Mouse (Mus musculus): ENCODE data around the gene Glyat. TPM values are rescaled to one million over a fixed set of nuclear protein-coding genes. Genes with fewer than 3 reads are reported as not detected.
"Not testable (repeated sequence)": the region's sequence is repeated elsewhere in the genome, so short reads cannot be mapped to it uniquely, and the experiment has no call there.

Gene Glyat
- polyA plus RNA-seq, 2 experiments: 0.04 TPM; not detected in 1

DNA sequence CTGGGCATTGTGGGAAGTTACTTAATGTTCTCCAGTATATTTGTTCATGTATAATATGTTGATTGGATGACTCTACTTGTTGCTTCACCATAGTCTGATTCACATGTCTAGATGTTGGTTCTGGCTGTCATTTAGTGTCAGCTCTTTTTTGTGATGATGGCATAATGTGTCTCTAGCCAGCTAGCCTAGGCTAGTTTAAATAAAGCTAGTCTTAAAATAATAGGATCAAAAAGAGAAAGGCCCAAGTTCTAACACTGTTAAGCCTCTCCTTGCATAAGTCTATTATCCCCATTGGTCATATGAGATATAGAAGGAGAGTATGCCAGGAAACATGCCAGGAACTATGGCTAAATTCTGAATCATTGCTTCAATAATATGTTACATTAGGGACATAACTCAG is 16.4 kb downstream of the Glyat start:
- Histone ChIP-seq H3K9me3 (ENCODE audit: control insufficient read depth, low read length) (no peaks in the 10 kb centered on the region), H3K27ac (replicated peaks; ENCODE audit: low read depth, low read length) (no peak overlapping the region), H3K4me3 (replicated peaks; ENCODE audit: low read length) (no peak overlapping the region), H3K9ac (ENCODE audit: low read depth, low read length, severe bottlenecking) (no peak overlapping the region), H3K4me2 (replicated peaks; ENCODE audit: low read depth, low read length, severe bottlenecking) (no peak overlapping the region), H3K36me3 (ENCODE audit: control insufficient read depth, insufficient read depth, low read length) (no peaks in the 10 kb centered on the region), H3K27me3 (ENCODE audit: control insufficient read depth, insufficient read depth, low read length) (no peaks in the 10 kb centered on the region), H3K4me1 (ENCODE audit: control insufficient read depth, insufficient read depth, low read length) (no peaks in the 10 kb centered on the region)
- TF ChIP-seq POLR2A (IDR thresholded peaks at IDR 0.05; ENCODE audit: borderline replicate concordance, extremely low read depth, insufficient read depth, insufficient read length): no peak
- no peak for ATAC-seq (ENCODE audit: low FRiP score, low read depth)
- DNase-seq (ENCODE audit: low spot score): no peak

DNA sequence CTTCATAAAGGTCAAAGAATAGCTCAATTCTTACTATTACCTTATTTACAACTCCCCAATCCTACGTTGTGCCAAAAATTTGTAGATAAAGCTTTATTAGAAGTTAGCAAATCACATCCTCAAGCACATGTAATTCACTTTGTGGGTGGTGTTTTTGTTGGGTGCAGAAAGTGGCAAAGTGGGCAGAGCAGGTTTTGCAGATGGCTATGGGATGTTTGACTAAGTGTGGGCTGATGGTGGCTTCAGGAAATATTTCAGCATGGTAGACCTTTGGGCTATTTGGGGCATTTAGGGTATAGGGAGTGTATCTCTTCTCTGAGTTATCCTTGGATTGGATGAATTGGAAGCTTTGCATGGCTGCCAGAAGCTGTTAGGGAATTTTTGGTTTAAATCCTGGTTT is 33.0 kb downstream of the Glyat start:
- no peak overlapping the region for H3K4me2 ChIP-seq (replicated peaks; ENCODE audit: low read depth, low read length, severe bottlenecking)
- H3K27me3 ChIP-seq (ENCODE audit: control insufficient read depth, insufficient read depth, low read length): no peaks in the 10 kb centered on the region
- H3K36me3 ChIP-seq (ENCODE audit: control insufficient read depth, insufficient read depth, low read length): no peaks in the 10 kb centered on the region
- no peak for DNase-seq (ENCODE audit: low spot score)
- no peak overlapping the region for H3K9ac ChIP-seq (ENCODE audit: low read depth, low read length, severe bottlenecking)
- 89% methylated on average over 1 of the region's 1 CpGs for WGBS
- no peaks in the 10 kb centered on the region for H3K4me1 ChIP-seq (ENCODE audit: control insufficient read depth, insufficient read depth, low read length)
- H3K27ac ChIP-seq (replicated peaks; ENCODE audit: low read depth, low read length): no peak overlapping the region
- no peak for ATAC-seq (ENCODE audit: low FRiP score, low read depth)
- no peaks in the 10 kb centered on the region for H3K9me3 ChIP-seq (ENCODE audit: control insufficient read depth, low read length)
- TF ChIP-seq POLR2A (IDR thresholded peaks at IDR 0.05; ENCODE audit: borderline replicate concordance, extremely low read depth, insufficient read depth, insufficient read length): no peak
- no peak overlapping the region for H3K4me3 ChIP-seq (replicated peaks; ENCODE audit: low read length)

DNA sequence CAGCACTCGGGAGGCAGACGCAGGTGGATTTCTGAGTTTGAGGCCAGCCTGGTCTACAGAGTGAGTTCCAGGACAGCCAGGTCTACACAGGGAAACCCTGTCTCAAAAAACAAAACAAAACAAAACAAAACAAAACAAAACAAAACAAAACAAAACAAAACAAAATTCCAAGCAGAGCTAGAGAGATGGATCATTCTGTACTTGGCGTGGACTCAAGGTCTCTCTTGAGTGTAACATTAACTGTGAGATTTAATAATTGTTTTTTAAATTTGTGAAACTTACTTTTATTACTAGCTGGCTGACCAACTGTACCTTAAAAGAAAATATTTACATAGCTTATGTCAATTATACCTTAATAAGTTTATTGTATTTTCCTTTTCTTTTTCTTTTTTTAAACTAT is 35.5 kb downstream of the Glyat start:
- not testable (repeated sequence) for H3K9me3 ChIP-seq (ENCODE audit: control insufficient read depth, low read length); H3K36me3 ChIP-seq (ENCODE audit: control insufficient read depth, insufficient read depth, low read length); H3K4me1 ChIP-seq (ENCODE audit: control insufficient read depth, insufficient read depth, low read length); DNase-seq (ENCODE audit: low spot score); H3K9ac ChIP-seq (ENCODE audit: low read depth, low read length, severe bottlenecking); H3K4me2 ChIP-seq (replicated peaks; ENCODE audit: low read depth, low read length, severe bottlenecking); H3K27me3 ChIP-seq (ENCODE audit: control insufficient read depth, insufficient read depth, low read length); ATAC-seq (ENCODE audit: low FRiP score, low read depth); H3K4me3 ChIP-seq (replicated peaks; ENCODE audit: low read length); H3K27ac ChIP-seq (replicated peaks; ENCODE audit: low read depth, low read length)
- 96% methylated on average over 3 of the region's 3 CpGs for WGBS

DNA sequence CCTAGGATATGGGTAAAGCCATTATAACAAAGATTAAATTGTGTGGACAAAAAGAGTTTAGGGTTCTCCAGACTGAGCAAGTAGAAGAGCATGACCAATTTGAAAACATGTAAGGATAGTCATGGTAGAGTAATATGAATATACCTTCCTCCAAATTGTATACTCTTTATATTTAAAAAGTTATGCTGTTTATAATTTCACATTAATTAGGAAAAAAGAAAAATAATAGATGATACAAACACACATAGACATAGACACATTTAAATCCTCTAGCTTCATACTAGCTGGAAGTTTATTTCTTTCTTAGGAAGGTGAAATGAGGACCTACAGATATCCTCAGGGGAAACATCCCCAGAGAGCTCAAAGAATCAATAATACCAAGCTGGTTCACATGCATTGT is 37.0 kb downstream of the Glyat start, which contains the start of gene Olfr1442:
Gene Olfr1442, plus strand, starts transcription at position 301 of the 400 bp plus-strand sequence.
- Histone ChIP-seq H3K27ac (replicated peaks; ENCODE audit: low read depth, low read length) (no peak within 1 kb of the TSS), H3K36me3 (ENCODE audit: control insufficient read depth, insufficient read depth, low read length) (no peaks in the 10 kb centered on the region), H3K27me3 (ENCODE audit: control insufficient read depth, insufficient read depth, low read length) (no peaks in the 10 kb centered on the region), H3K9me3 (ENCODE audit: control insufficient read depth, low read length) (no peaks in the 10 kb centered on the region), H3K4me1 (ENCODE audit: control insufficient read depth, insufficient read depth, low read length) (no peaks in the 10 kb centered on the region), H3K9ac (ENCODE audit: low read depth, low read length, severe bottlenecking) (no peak within 1 kb of the TSS), H3K4me2 (replicated peaks; ENCODE audit: low read depth, low read length, severe bottlenecking) (no peak within 1 kb of the TSS), H3K4me3 (replicated peaks; ENCODE audit: low read length) (no peak within 1 kb of the TSS)
- DNase-seq (ENCODE audit: low spot score) (no peak), ATAC-seq (ENCODE audit: low FRiP score, low read depth) (no peak)
- no peak for TF ChIP-seq POLR2A (IDR thresholded peaks at IDR 0.05; ENCODE audit: borderline replicate concordance, extremely low read depth, insufficient read depth, insufficient read length)

DNA sequence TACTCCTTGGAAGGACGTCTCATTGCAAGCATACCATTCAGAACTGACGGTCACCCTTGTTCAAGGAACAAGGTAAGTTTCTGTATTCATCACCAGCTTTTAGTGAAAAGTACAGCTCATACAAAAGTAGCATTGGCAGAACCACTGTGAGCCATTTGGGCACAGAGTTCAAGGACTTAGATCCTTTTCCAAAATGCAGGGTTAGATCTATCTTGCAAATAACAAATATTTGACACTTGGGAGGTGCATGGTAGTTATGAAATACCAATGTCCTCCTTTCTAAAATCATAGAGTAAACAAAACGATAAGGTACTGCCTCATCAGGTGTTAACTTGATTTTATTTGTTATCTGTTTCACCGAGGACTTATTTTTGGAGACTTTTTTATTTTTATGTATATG is 37.9 kb downstream of the Glyat start:
- no peak for ATAC-seq (ENCODE audit: low FRiP score, low read depth)

DNA sequence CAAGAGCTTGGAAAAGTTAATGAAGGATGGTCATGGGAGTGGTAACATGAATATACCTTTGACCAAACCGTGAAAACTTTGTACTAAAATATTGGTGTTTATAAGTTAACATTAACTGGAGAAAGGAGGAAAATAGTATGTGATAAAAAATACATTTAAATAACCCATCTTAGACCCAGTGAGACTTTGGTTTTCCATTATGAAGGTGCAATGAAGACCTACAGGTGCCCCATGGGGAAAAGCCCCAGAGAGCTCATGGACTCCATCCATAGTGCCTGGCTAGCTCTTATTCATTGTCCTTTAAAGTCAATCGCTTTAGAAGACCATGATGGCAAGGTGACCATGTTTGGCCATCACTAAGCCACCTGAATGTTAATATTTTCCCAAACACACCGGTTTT is 44.7 kb downstream of the Glyat start, which contains the start of gene Olfr1443:
Gene Olfr1443, plus strand, starts transcription at position 301 of the 400 bp plus-strand sequence.
- H3K4me3 ChIP-seq (replicated peaks; ENCODE audit: low read length): no peak within 1 kb of the TSS
- no peak for TF ChIP-seq POLR2A (IDR thresholded peaks at IDR 0.05; ENCODE audit: borderline replicate concordance, extremely low read depth, insufficient read depth, insufficient read length)
- no peaks in the 10 kb centered on the region for H3K9me3 ChIP-seq (ENCODE audit: control insufficient read depth, low read length)
- H3K27ac ChIP-seq (replicated peaks; ENCODE audit: low read depth, low read length): no peak within 1 kb of the TSS
- no peaks in the 10 kb centered on the region for H3K27me3 ChIP-seq (ENCODE audit: control insufficient read depth, insufficient read depth, low read length)
- 64% methylated on average over 3 of the region's 3 CpGs for WGBS
- no peak for DNase-seq (ENCODE audit: low spot score)
- no peak for ATAC-seq (ENCODE audit: low FRiP score, low read depth)
- H3K9ac ChIP-seq (ENCODE audit: low read depth, low read length, severe bottlenecking): no peak within 1 kb of the TSS
- no peaks in the 10 kb centered on the region for H3K36me3 ChIP-seq (ENCODE audit: control insufficient read depth, insufficient read depth, low read length)
- H3K4me1 ChIP-seq (ENCODE audit: control insufficient read depth, insufficient read depth, low read length): no peaks in the 10 kb centered on the region
- H3K4me2 ChIP-seq (replicated peaks; ENCODE audit: low read depth, low read length, severe bottlenecking): no peak within 1 kb of the TSS

More for the DNA sequence above, 37.9 kb downstream of the Glyat start:
- WGBS: 83% methylated on average over 4 of the region's 4 CpGs
- Histone ChIP-seq H3K36me3 (ENCODE audit: control insufficient read depth, insufficient read depth, low read length) (no peaks in the 10 kb centered on the region), H3K4me2 (replicated peaks; ENCODE audit: low read depth, low read length, severe bottlenecking) (no peak overlapping the region), H3K27me3 (ENCODE audit: control insufficient read depth, insufficient read depth, low read length) (no peaks in the 10 kb centered on the region), H3K4me3 (replicated peaks; ENCODE audit: low read length) (no peak overlapping the region), H3K9me3 (ENCODE audit: control insufficient read depth, low read length) (no peaks in the 10 kb centered on the region), H3K4me1 (ENCODE audit: control insufficient read depth, insufficient read depth, low read length) (no peaks in the 10 kb centered on the region), H3K27ac (replicated peaks; ENCODE audit: low read depth, low read length) (no peak overlapping the region), H3K9ac (ENCODE audit: low read depth, low read length, severe bottlenecking) (no peak overlapping the region)
- no peak for TF ChIP-seq POLR2A (IDR thresholded peaks at IDR 0.05; ENCODE audit: borderline replicate concordance, extremely low read depth, insufficient read depth, insufficient read length)
- no peak for DNase-seq (ENCODE audit: low spot score)
